Mouse (Mus musculus) liver, embryonic 14.5 days (tissue): ENCODE measurements around the gene Sycn. TPM values are rescaled to one million over a fixed set of nuclear protein-coding genes. Genes with fewer than 3 reads are reported as not detected.
A peak's percentile ranks its signal among the peaks of the same experiment; 100 is the strongest.

Source experiments
- ATAC-seq: fragments of 200-750 bp; cut with Nextera tagmentation; 2 replicates; pipeline ENCODE4 v1.8.0; 2017; ENCODE audit warnings: moderate number of reproducible peaks, mild to moderate bottlenecking, moderate library complexity; ENCODE audit not compliant: insufficient read depth
- DNase-seq, 3 experiments: peaks; one replicate each; pipeline ENCODE4 v3.0.0-alpha.2; 2012 to 2013; ENCODE audit warnings: low read depth in 3 of 3, low spot score in 3 of 3
- H3K27ac ChIP-seq: fragments of 300-500 bp; sonication (generic); 2 replicates; pipeline ENCODE4 v1.5.1; 2014; ENCODE audit warnings: moderate library complexity, mild to moderate bottlenecking, control low read depth, inconsistent platforms
- H3K27me3 ChIP-seq: fragments of 300-500 bp; sonication (generic); 2 replicates; pipeline ENCODE4 v1.6.1; 2014; ENCODE audit warnings: mild to moderate bottlenecking, low read length, moderate library complexity; ENCODE audit not compliant: control insufficient read depth, insufficient read depth
- H3K36me3 ChIP-seq: fragments of 300-500 bp; sonication (generic); replicated peaks from 2 replicates; pipeline ENCODE4 v1.6.1; 2014; ENCODE audit warnings: low read depth; ENCODE audit not compliant: control insufficient read depth, insufficient read depth
- H3K4me1 ChIP-seq, 2 experiments: fragments of 200-500 bp in 1 of 2; fragments of 300-500 bp in 1 of 2; sonication (generic) in 1 of 2; replicated peaks; 2 replicates each; pipeline ENCODE4 v1.6.1; 2012 to 2014; ENCODE audit warnings: antibody characterized with exemption in 1 of 2, inconsistent platforms in 1 of 2, low read length in 1 of 2; ENCODE audit not compliant: control insufficient read depth in 2 of 2, insufficient read depth in 2 of 2
- H3K4me2 ChIP-seq: fragments of 300-500 bp; sonication (generic); 2 replicates; pipeline ENCODE4 v1.6.1; 2014; ENCODE audit warnings: low read depth, mild to moderate bottlenecking, control low read depth, moderate library complexity
- H3K4me3 ChIP-seq, 2 experiments: fragments of 200-500 bp in 1 of 2; fragments of 300-500 bp in 1 of 2; sonication (generic) in 1 of 2; 2 replicates each; pipeline ENCODE4 v1.5.1; 2012 to 2014; ENCODE audit warnings: low read depth in 2 of 2, low read length in 2 of 2, mild to moderate bottlenecking in 2 of 2, control low read depth in 1 of 2, inconsistent platforms in 1 of 2, moderate library complexity in 1 of 2; ENCODE audit not compliant: insufficient read depth in 1 of 2
- H3K9ac ChIP-seq: fragments of 300-500 bp; sonication (generic); replicated peaks from 2 replicates; pipeline ENCODE4 v1.6.1; 2014; ENCODE audit warnings: mild to moderate bottlenecking, control low read depth, moderate library complexity
- H3K9me3 ChIP-seq: fragments of 300-500 bp; sonication (generic); 2 replicates; pipeline ENCODE4 v1.6.1; 2016; ENCODE audit warnings: low read length, mixed read lengths; ENCODE audit not compliant: control insufficient read depth
- CTCF ChIP-seq: IDR thresholded peaks from 2 replicates; pipeline ENCODE4 v1.5.1; 2016; ENCODE audit warnings: antibody characterized with exemption, low read depth, control low read depth
- EP300 ChIP-seq: IDR thresholded peaks from 2 replicates; pipeline ENCODE4 v1.6.1; 2016; ENCODE audit warnings: antibody characterized with exemption, low read depth
- WGBS: fragments of 180-500 bp; shearing (Covaris S2); extraction: QIAGEN DNeasy Blood & Tissue Kit; methylation state at CpG from one replicate; pipeline ENCODE4 v1.1.7; 2014; ENCODE audit not compliant: insufficient replicate concordance; 5-methylcytosine and 5-hydroxymethylcytosine counted together
- polyA plus RNA-seq, 2 experiments: library from polyadenylated mRNA; depleted of rRNA in 1 of 2; stranded (reverse) in 1 of 2; unstranded in 1 of 2; fragments of >200 nt; fragmentation: Nextera tagmentation in 1 of 2; extraction: Ambion mirVana in 1 of 2; gene quantifications; 2 replicates each; pipeline versions ENCODE4 v1.2.1 to v1.2.3; 2012 to 2014

Sycn gene
- polyA plus RNA-seq, 2 experiments = not detected

GRCm38 (mm10) chr7:28547628-28548027 lies 6.9 kb downstream of the Sycn start:
- H3K27ac ChIP-seq = no peak overlapping the region
- no peak for DNase-seq
- no peak overlapping the region for H3K9ac ChIP-seq
- peaks cover 25% of the 10 kb centered on the region for H3K27me3 ChIP-seq
- 15% methylated on average over 7 of the region's 7 CpGs for WGBS
- no peaks in the 10 kb centered on the region for H3K9me3 ChIP-seq
- H3K4me2 ChIP-seq = no peak overlapping the region
- no peaks in the 10 kb centered on the region for H3K4me1 ChIP-seq
- no peak for TF ChIP-seq CTCF
- TF ChIP-seq EP300 = no peak
- no peak for ATAC-seq
- H3K4me3 ChIP-seq = no peak overlapping the region
- H3K36me3 ChIP-seq = no peaks in the 10 kb centered on the region

GRCm38 (mm10) chr7:28553076-28553475 lies 12.4 kb downstream of the Sycn start:
- H3K9ac ChIP-seq = no peak overlapping the region

DNA sequence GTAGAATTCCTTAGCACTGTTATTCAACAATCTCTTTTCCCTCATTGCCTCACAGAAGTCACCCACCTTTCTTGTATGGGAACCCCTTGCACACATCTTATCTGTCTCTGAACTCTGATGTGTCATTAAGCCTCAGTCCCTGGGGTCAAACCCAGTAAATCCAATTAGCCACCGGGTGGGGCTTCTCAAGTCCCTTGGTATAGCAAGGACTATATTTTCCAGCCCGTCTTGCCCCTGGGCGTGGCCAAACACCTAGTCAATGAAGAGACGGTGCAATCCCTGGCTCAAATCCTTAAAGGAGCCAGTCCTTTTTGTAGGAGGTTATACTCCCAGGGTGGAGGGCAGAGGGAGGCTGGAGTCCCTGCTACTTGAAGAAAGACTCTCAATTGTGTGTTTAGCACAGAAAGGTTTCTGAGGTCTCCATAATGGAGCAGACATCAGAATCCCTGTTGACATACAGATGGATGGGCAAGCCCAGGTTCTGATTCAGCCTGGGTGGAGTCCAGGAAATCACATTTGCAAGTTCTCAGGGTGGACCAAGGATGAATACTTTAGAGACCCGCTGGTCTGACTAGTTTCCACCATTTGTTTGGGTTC lies 15.4 kb downstream of the Sycn start:
- TF ChIP-seq CTCF (no peak), EP300 (no peak)
- no peak for DNase-seq
- no peak overlapping the region for H3K4me2 ChIP-seq
- WGBS = 26% methylated on average over 5 of the region's 5 CpGs
- no peaks in the 10 kb centered on the region for H3K9me3 ChIP-seq
- no peak overlapping the region for H3K4me3 ChIP-seq
- no peaks in the 10 kb centered on the region for H3K27me3 ChIP-seq
- no peak for ATAC-seq
- no peak overlapping the region for H3K27ac ChIP-seq
- peaks cover 11% of the 10 kb centered on the region for H3K36me3 ChIP-seq
- no peaks in the 10 kb centered on the region for H3K4me1 ChIP-seq
- H3K9ac ChIP-seq = no peak overlapping the region

More at GRCm38 (mm10) chr7:28553076-28553475, 12.4 kb downstream of the Sycn start:
- Histone ChIP-seq H3K4me3 (no peak overlapping the region), H3K4me2 (no peak overlapping the region), H3K36me3 (no peaks in the 10 kb centered on the region), H3K27me3 (no peaks in the 10 kb centered on the region), H3K9me3 (no peaks in the 10 kb centered on the region), H3K27ac (no peak overlapping the region), H3K4me1 (no peaks in the 10 kb centered on the region)
- no peak for ATAC-seq
- 71% methylated on average over 6 of the region's 6 CpGs for WGBS
- DNase-seq = no peak
- TF ChIP-seq CTCF (no peak), EP300 (no peak)

GRCm38 (mm10) chr7:28557069-28557468 lies 16.4 kb downstream of the Sycn start:
- Histone ChIP-seq H3K4me2 (no peak overlapping the region), H3K9me3 (no peaks in the 10 kb centered on the region), H3K9ac (no peak overlapping the region), H3K27ac (no peak overlapping the region), H3K4me3 (no peak overlapping the region), H3K4me1 (no peaks in the 10 kb centered on the region), H3K27me3 (no peaks in the 10 kb centered on the region), H3K36me3 (peaks cover 11% of the 10 kb centered on the region)
- WGBS = 54% methylated on average over 5 of the region's 5 CpGs
- no peak for TF ChIP-seq EP300
- TF ChIP-seq CTCF = no peak
- ATAC-seq (no peak), DNase-seq (no peak)

- Histone ChIP-seq H3K4me3 (no peak overlapping the region), H3K27ac (no peak overlapping the region), H3K4me2 (no peak overlapping the region), H3K27me3 (no peaks in the 10 kb centered on the region), H3K9ac (no peak overlapping the region), H3K9me3 (no peaks in the 10 kb centered on the region), H3K4me1 (no peaks in the 10 kb centered on the region), H3K36me3 (peaks cover 11% of the 10 kb centered on the region)
- DNase-seq (no peak), ATAC-seq (peak; percentile 42; the same call in 1 of the 2 replicates)
- TF ChIP-seq CTCF (no peak), EP300 (no peak)
- WGBS = 13% methylated on average over 6 of the region's 6 CpGs
Observed at GRCm38 (mm10) chr7:28557708-28558107, 17.0 kb downstream of the Sycn start.
